Mouse (Mus musculus) midbrain, postnatal 0 days (tissue): ENCODE measurements at regions not wholly inside any gene's neighbourhood (a gene's known extent, or its start where the extent isn't known, plus 50 kb on each side); places are given as distances from the start of the nearest gene placed in this dataset.

Experiments used
- ATAC-seq: fragments of 200-750 bp; cut with Nextera tagmentation; 2 replicates; pipeline ENCODE4 v1.8.0; 2017; ENCODE audit warnings: moderate number of reproducible peaks, mild to moderate bottlenecking, moderate TSS enrichment, moderate library complexity; ENCODE audit not compliant: low FRiP score
- DNase-seq: peaks from one replicate; pipeline ENCODE4 v3.0.0-alpha.2; 2015; ENCODE audit warnings: low spot score
- H3K27ac ChIP-seq: fragments of 300-500 bp; sonication (generic); 2 replicates; pipeline ENCODE4 v1.5.1; 2014; ENCODE audit warnings: low read depth, mild to moderate bottlenecking, low read length, mixed read lengths
- H3K27me3 ChIP-seq: fragments of 300-500 bp; sonication (generic); 2 replicates; pipeline ENCODE4 v1.6.1; 2014; ENCODE audit warnings: low read length, control low read depth, mixed read lengths; ENCODE audit not compliant: insufficient read depth
- H3K36me3 ChIP-seq: fragments of 300-500 bp; sonication (generic); 2 replicates; pipeline ENCODE4 v1.6.1; 2014; ENCODE audit warnings: low read length, control low read depth, mixed read lengths; ENCODE audit not compliant: insufficient read depth
- H3K4me1 ChIP-seq: fragments of 300-500 bp; sonication (generic); 2 replicates; pipeline ENCODE4 v1.6.1; 2014; ENCODE audit warnings: mild to moderate bottlenecking, control low read depth, antibody characterized with exemption, low read length, mixed read lengths; ENCODE audit not compliant: insufficient read depth
- H3K4me2 ChIP-seq: fragments of 300-500 bp; sonication (generic); 2 replicates; pipeline ENCODE4 v1.6.1; 2014; ENCODE audit warnings: low read depth, mild to moderate bottlenecking, low read length, mixed read lengths; ENCODE audit not compliant: poor library complexity, severe bottlenecking
- H3K4me3 ChIP-seq: fragments of 300-500 bp; sonication (generic); 2 replicates; pipeline ENCODE4 v1.5.1; 2014; ENCODE audit warnings: low read depth, mild to moderate bottlenecking, low read length, moderate library complexity
- H3K9ac ChIP-seq: fragments of 300-500 bp; sonication (generic); replicated peaks from 2 replicates; pipeline ENCODE4 v1.6.1; 2014; ENCODE audit warnings: mild to moderate bottlenecking, low read length, moderate library complexity, mixed read lengths; ENCODE audit not compliant: poor library complexity, severe bottlenecking
- H3K9me3 ChIP-seq: fragments of 300-500 bp; sonication (generic); 2 replicates; pipeline ENCODE4 v1.6.1; 2016; ENCODE audit warnings: low read length, control low read depth
- CTCF ChIP-seq: IDR thresholded peaks from 2 replicates; pipeline ENCODE4 v1.5.1; 2016; ENCODE audit warnings: antibody characterized with exemption, mild to moderate bottlenecking
- WGBS: fragments of 180-500 bp; shearing (Covaris S2); extraction: QIAGEN DNeasy Blood & Tissue Kit; methylation state at CpG from one replicate; pipeline ENCODE4 v1.1.7; 2014; 5-methylcytosine and 5-hydroxymethylcytosine counted together

DNA sequence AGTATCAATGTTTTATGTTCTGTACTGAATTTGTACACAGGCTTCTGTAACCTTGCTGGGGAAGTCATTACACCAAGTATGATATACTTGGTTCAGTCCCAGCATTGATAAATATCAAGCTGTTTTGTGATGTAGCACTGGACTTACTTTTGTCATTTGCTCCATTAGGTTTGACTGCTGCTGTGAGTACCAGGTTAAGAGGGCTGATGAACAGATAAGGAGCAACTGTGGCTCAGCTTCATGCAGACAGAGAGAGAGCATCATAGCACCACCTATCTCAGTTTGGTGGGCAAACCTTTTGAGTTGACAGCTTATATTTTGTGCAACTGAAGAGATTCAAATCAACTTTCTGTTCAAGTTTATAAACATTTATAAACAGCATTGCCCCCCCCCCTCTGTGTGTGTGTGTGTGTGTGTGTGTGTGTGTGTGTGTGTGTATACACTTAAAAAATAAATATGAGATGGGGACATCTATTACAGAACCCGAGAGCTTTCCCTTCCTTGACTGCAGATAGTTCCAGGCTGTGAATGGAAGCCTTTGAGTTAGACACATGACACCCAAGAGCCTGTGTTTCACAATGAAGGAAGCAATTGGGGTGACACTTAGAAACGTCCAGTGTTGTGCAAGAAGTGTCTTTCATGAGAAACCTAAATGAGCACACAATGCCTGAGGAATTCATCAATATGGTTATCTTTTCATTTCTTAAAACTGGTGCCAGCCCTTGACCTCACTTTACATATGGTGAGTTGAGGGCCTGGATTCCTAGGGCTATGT is 305.8 kb upstream of the Trib2 start:
- Histone ChIP-seq H3K27me3 (no peaks in the 10 kb centered on the region), H3K4me3 (no peak overlapping the region)

DNA sequence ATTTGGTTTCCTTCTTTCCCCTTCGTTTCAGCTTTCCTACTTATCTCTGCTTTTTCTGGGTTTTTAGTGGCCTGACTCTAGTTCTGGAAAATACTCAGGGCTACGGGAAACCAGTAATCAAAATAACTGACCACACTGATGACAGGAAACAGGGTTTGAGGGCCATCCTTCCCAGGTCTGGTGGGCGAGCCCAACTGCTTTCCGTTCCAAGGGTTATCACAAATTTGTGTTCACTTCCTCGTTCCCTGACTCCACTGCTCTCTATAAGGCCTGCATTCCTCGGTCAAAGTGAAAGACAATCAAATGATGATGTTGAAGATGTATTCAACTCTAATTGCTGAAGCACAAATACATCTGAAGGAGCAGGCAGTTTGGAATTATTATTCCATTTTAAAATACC is 305.1 kb upstream of the Trib2 start:
- Histone ChIP-seq H3K9me3 (no peaks in the 10 kb centered on the region), H3K27me3 (no peaks in the 10 kb centered on the region), H3K27ac (no peak overlapping the region), H3K4me2 (no peak overlapping the region), H3K4me3 (no peak overlapping the region), H3K36me3 (no peaks in the 10 kb centered on the region), H3K4me1 (no peaks in the 10 kb centered on the region), H3K9ac (no peak overlapping the region)
- ATAC-seq (no peak), DNase-seq (no peak)
- 90% methylated on average over 6 of the region's 6 CpGs for WGBS
- TF ChIP-seq CTCF: no peak

More for the DNA sequence above, 305.8 kb upstream of the Trib2 start:
- no peak for DNase-seq
- 70% methylated on average over 2 of the region's 2 CpGs for WGBS
- no peak overlapping the region for H3K4me2 ChIP-seq
- no peaks in the 10 kb centered on the region for H3K9me3 ChIP-seq
- TF ChIP-seq CTCF: no peak
- H3K27ac ChIP-seq: no peak overlapping the region
- no peaks in the 10 kb centered on the region for H3K4me1 ChIP-seq
- H3K9ac ChIP-seq: no peak overlapping the region
- no peaks in the 10 kb centered on the region for H3K36me3 ChIP-seq
- ATAC-seq: no peak

DNA sequence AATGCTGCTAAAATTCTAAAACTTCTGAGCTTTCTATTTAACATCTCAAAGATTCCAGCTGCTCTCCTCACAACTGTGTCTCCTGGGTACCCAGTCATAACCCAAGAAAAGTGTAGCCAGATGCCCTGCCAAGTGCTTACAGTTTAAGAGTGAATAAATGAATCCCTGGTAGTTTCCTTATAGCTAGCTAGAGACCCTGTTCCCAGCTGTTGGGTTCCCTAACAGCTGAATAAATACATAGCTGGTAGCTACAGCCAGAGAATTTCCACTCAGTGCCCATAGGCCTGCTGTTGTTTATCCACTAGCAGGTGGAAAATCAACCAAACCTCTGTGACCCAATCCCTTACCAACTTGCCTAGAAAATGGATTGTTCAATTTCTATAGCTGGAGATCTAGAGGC is 302.0 kb upstream of the Trib2 start:
- H3K4me2 ChIP-seq: no peak overlapping the region
- H3K4me1 ChIP-seq: no peaks in the 10 kb centered on the region
- H3K27me3 ChIP-seq: no peaks in the 10 kb centered on the region
- no peaks in the 10 kb centered on the region for H3K36me3 ChIP-seq
- H3K27ac ChIP-seq: no peak overlapping the region
- DNase-seq: no peak
- TF ChIP-seq CTCF: no peak
- no peak for ATAC-seq
- no peak overlapping the region for H3K4me3 ChIP-seq
- H3K9ac ChIP-seq: no peak overlapping the region
- no peaks in the 10 kb centered on the region for H3K9me3 ChIP-seq

DNA sequence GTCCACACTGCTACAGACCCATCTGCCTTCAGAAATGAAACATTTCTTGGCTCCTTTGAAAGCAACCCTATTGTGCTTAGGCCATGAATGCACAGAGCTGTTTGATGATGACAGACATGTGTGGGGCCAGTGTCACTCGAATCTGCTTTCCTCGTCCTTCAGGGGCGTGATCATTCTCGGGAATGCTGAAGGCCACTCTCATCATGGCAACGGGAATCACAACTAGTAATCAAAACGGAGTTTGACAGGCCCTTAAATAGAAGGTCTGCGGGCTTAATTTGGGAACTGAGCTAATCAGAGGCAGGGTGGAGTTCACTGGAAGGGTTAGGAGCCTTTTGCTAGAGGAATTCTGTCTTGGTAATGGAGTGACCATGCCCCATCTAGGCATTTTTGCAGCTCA is 290.2 kb upstream of the Trib2 start:
- TF ChIP-seq CTCF: no peak
- no peak overlapping the region for H3K9ac ChIP-seq
- H3K27ac ChIP-seq: no peak overlapping the region
- no peaks in the 10 kb centered on the region for H3K36me3 ChIP-seq
- no peaks in the 10 kb centered on the region for H3K4me1 ChIP-seq
- ATAC-seq: no peak
- no peak overlapping the region for H3K4me3 ChIP-seq
- no peak overlapping the region for H3K4me2 ChIP-seq
- 56% methylated on average over 7 of the region's 7 CpGs for WGBS
- H3K9me3 ChIP-seq: no peaks in the 10 kb centered on the region
- no peak for DNase-seq
- H3K27me3 ChIP-seq: no peaks in the 10 kb centered on the region

DNA sequence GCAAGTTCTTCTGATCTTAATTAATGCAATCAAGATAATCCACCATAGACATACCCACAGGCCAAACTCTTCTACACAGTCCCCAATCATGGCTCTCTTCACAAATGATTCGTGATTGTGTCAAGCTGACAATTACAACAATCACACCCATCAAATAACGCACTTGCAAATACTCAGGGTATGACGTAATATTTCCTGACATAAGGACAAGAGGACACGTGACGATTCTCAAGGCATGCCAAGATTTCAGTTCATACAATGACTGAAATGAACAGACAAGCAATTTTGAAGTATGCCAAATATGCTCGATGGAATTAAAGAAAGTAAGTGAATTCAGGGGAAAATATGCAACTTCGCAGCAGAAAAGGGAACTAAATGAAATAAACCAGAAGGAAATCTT is 282.1 kb upstream of the Trib2 start:
- Histone ChIP-seq H3K9ac (no peak overlapping the region), H3K4me1 (no peaks in the 10 kb centered on the region), H3K36me3 (no peaks in the 10 kb centered on the region), H3K27me3 (no peaks in the 10 kb centered on the region), H3K27ac (no peak overlapping the region), H3K4me2 (no peak overlapping the region), H3K4me3 (no peak overlapping the region), H3K9me3 (no peaks in the 10 kb centered on the region)
- no peak for DNase-seq
- TF ChIP-seq CTCF: no peak
- 92% methylated on average over 7 of the region's 7 CpGs for WGBS
- no peak for ATAC-seq

DNA sequence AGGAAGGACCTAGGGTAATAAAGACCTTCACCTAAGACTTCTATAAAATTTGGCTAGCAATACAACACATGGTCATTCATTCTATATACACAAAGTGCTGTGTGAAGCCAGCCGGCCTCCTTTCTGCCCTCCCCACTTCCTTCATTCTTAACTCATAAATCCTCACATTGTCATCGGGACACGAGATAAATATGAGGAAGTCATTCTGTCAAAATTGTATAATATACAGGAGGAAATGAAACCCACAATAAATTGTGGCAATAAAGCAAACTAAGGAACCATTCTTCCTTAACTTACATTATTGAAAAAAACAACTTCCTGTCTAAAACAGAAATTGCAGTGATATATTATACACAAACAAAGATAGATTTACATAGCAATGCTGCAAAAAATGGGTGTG is 275.9 kb upstream of the Trib2 start:
- no peak for TF ChIP-seq CTCF
- WGBS: 88% methylated on average over 3 of the region's 3 CpGs
- H3K27ac ChIP-seq: no peak overlapping the region
- H3K4me2 ChIP-seq: no peak overlapping the region
- no peaks in the 10 kb centered on the region for H3K9me3 ChIP-seq
- H3K9ac ChIP-seq: no peak overlapping the region
- H3K27me3 ChIP-seq: no peaks in the 10 kb centered on the region
- no peaks in the 10 kb centered on the region for H3K36me3 ChIP-seq
- ATAC-seq (no peak), DNase-seq (no peak)
- no peaks in the 10 kb centered on the region for H3K4me1 ChIP-seq
- H3K4me3 ChIP-seq: no peak overlapping the region
